Mouse (Mus musculus) embryonic fibroblast, embryonic 13.5 days (primary cell): ENCODE data around the gene Ankrd13c.

Source experiments
- CTCF ChIP-seq: IDR thresholded peaks from 2 replicates; pipeline ENCODE4 v1.5.1; 2011; ENCODE audit warnings: mild to moderate bottlenecking, control low read depth, low read length, moderate library complexity, borderline replicate concordance; ENCODE audit not compliant: insufficient read depth
- POLR2A ChIP-seq: IDR thresholded peaks from 2 replicates; pipeline ENCODE4 v1.6.1; 2011; ENCODE audit warnings: low read depth, mild to moderate bottlenecking, control low read depth, low read length, moderate library complexity

- TF ChIP-seq CTCF (no peak), POLR2A (no peak)
These were observed 21.1 kb upstream of the Ankrd13c start for GRCm38 (mm10) chr3:157925706-157926510.
